Comparison of ENCODE assay signal across 11 mouse cellular contexts in the genomic region with DNA sequence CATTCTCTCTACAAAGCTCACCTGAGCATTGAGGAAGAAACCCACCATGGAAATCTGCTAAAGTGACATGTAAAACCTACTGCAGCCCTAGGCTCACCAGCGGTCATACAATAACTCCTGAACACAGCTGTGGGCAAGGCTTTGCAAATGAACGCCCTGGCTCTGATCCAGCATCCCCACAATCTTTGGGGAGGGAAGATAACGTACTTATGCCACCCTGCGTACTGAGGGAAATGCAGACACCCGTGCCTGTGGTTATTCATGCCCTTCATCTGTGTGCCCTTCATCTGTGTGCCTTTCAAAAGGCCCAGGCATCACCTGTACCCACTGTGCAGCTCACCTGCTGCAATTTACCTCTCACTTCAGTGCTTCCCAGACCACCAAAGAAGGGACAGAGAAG. TPM values are rescaled to one million over a fixed set of nuclear protein-coding genes. Genes with fewer than 3 reads are reported as not detected.
DNase-seq lines count a peak whose midpoint lies in the region; ATAC-seq and TF ChIP-seq lines count a peak whose summit lies in the region.
"Had no signal": no experiment of that assay in that cellular context is flagged by ENCODE, and none has a peak within 500 bp of the region (broad histone marks: within the 10 kb centered on the region; RNA-seq: fewer than 3 reads in every experiment).

No protein-coding gene starts in this region.

- no peak for ATAC-seq in embryonic facial prominence, embryonic 14.5 days (ENCODE audit: low read depth)
- no peak; the same call in 1 of the 2 replicates for ATAC-seq in liver, embryonic 11.5 days (replicated peaks; ENCODE audit: low FRiP score)
- peak; percentile 64 for ATAC-seq in heart, embryonic 15.5 days (replicated peaks; ENCODE audit: insufficient number of reproducible peaks, insufficient read depth, low FRiP score, low read depth)
- peak; percentile 67; the same call in 1 of the 2 replicates for ATAC-seq in liver, embryonic 16.5 days (ENCODE audit: low read depth)
- ATAC-seq: activated CD4-positive, CD25-positive, alpha-beta regulatory T cell, adult 4 months had no signal

- H3K9me3 ChIP-seq in embryonic facial prominence, embryonic 14.5 days (ENCODE audit: control insufficient read depth, low read length): no peaks in the 10 kb centered on the region
- no peaks in the 10 kb centered on the region for H3K9me3 ChIP-seq in embryonic facial prominence, embryonic 10.5 days
- H3K9me3 ChIP-seq in liver, embryonic 11.5 days (ENCODE audit: control insufficient read depth, low read length): no peaks in the 10 kb centered on the region
- H3K9me3 ChIP-seq in heart, embryonic 15.5 days (replicated peaks): no peaks in the 10 kb centered on the region
- H3K9me3 ChIP-seq in liver, embryonic 16.5 days (replicated peaks; ENCODE audit: control insufficient read depth, low read length): no peaks in the 10 kb centered on the region
- H3K9me3 ChIP-seq: limb, embryonic 15.5 days had no signal

- no peaks in the 10 kb centered on the region; the same call in 1 of the 2 replicates for H3K4me1 ChIP-seq in embryonic facial prominence, embryonic 14.5 days (ENCODE audit: control insufficient read depth, insufficient read depth, low read length)
- no peaks in the 10 kb centered on the region for H3K4me1 ChIP-seq in embryonic facial prominence, embryonic 10.5 days
- H3K4me1 ChIP-seq in liver, embryonic 11.5 days (replicated peaks; ENCODE audit: control insufficient read depth, insufficient read depth, low read length): peaks cover 11% of the 10 kb centered on the region
- H3K4me1 ChIP-seq in heart, embryonic 15.5 days (replicated peaks): peaks cover 12% of the 10 kb centered on the region
- H3K4me1 ChIP-seq in liver, embryonic 16.5 days (ENCODE audit: control insufficient read depth, low read depth, low read length): peaks cover 11% of the 10 kb centered on the region

- no peaks in the 10 kb centered on the region for H3K36me3 ChIP-seq in embryonic facial prominence, embryonic 14.5 days (ENCODE audit: control insufficient read depth, insufficient read depth, low read length)
- H3K36me3 ChIP-seq in embryonic facial prominence, embryonic 10.5 days (replicated peaks): no peaks in the 10 kb centered on the region
- H3K36me3 ChIP-seq in liver, embryonic 11.5 days (ENCODE audit: control insufficient read depth, insufficient read depth, low read length): no peaks in the 10 kb centered on the region
- H3K36me3 ChIP-seq in heart, embryonic 15.5 days: no peaks in the 10 kb centered on the region
- no peaks in the 10 kb centered on the region for H3K36me3 ChIP-seq in liver, embryonic 16.5 days (ENCODE audit: control insufficient read depth, insufficient read depth)
- H3K36me3 ChIP-seq: limb, embryonic 15.5 days had no signal

- intact Hi-C loops in left cerebral cortex, adult 2 months (cut with DNase I): no loop called here

- 69% methylated on average over 5 of the region's 5 CpGs for WGBS in embryonic facial prominence, embryonic 14.5 days
- WGBS in embryonic facial prominence, embryonic 10.5 days: 87% methylated on average over 5 of the region's 5 CpGs
- WGBS in liver, embryonic 11.5 days: 71% methylated on average over 5 of the region's 5 CpGs
- 23% methylated on average over 5 of the region's 5 CpGs for WGBS in heart, embryonic 15.5 days
- WGBS in liver, embryonic 16.5 days (ENCODE audit: insufficient replicate concordance): 24% methylated on average over 5 of the region's 5 CpGs

- no peaks in the 10 kb centered on the region for H3K27me3 ChIP-seq in embryonic facial prominence, embryonic 14.5 days (replicated peaks; ENCODE audit: control insufficient read depth, insufficient read depth, low read length)
- no peaks in the 10 kb centered on the region for H3K27me3 ChIP-seq in embryonic facial prominence, embryonic 10.5 days (replicated peaks; ENCODE audit: low read depth, poor library complexity, severe bottlenecking)
- no peaks in the 10 kb centered on the region for H3K27me3 ChIP-seq in liver, embryonic 11.5 days (replicated peaks; ENCODE audit: control insufficient read depth, insufficient read depth, low read length)
- no peaks in the 10 kb centered on the region for H3K27me3 ChIP-seq in heart, embryonic 15.5 days
- H3K27me3 ChIP-seq in liver, embryonic 16.5 days (ENCODE audit: control insufficient read depth, insufficient read depth, low read depth, low read length): no peaks in the 10 kb centered on the region
- H3K27me3 ChIP-seq: limb, embryonic 15.5 days had no signal

- TF ChIP-seq CTCF in left cerebral cortex, adult 2 months (IDR thresholded peaks at IDR 0.05): no peak

- DNase-seq in embryonic facial prominence, embryonic 14.5 days (ENCODE audit: low spot score): peak; percentile 11
- DNase-seq in embryonic facial prominence, embryonic 10.5 days (ENCODE audit: low spot score): no peak
- DNase-seq in liver: peak; percentile 11
- no peak for DNase-seq in liver, embryonic 11.5 days (ENCODE audit: low spot score)
- DNase-seq in left cerebral cortex, adult 2 months (ENCODE audit: extremely low spot score in 1 of 2, low spot score in 2 of 2): no peak
- DNase-seq in embryo, embryonic 11 days: no peak

- H3K9ac ChIP-seq in embryonic facial prominence, embryonic 14.5 days (ENCODE audit: low read depth, low read length): no peak overlapping the region
- no peak overlapping the region for H3K9ac ChIP-seq in liver, embryonic 11.5 days (ENCODE audit: low read depth, low read length)
- no peak overlapping the region for H3K9ac ChIP-seq in heart, embryonic 15.5 days
- H3K9ac ChIP-seq in liver, embryonic 16.5 days (ENCODE audit: low read depth, low read length): no peak overlapping the region
- H3K9ac ChIP-seq: limb, embryonic 15.5 days had no signal

- no peak overlapping the region for H3K4me3 ChIP-seq in embryonic facial prominence, embryonic 14.5 days (ENCODE audit: low read depth, low read length)
- H3K4me3 ChIP-seq in embryonic facial prominence, embryonic 10.5 days: no peak overlapping the region
- H3K4me3 ChIP-seq in liver, embryonic 11.5 days (ENCODE audit: low read depth, low read length): no peak overlapping the region
- H3K4me3 ChIP-seq in heart, embryonic 15.5 days: no peak overlapping the region
- H3K4me3 ChIP-seq in liver, embryonic 16.5 days (ENCODE audit: low read depth, low read length): no peak overlapping the region
- no peak overlapping the region for H3K4me3 ChIP-seq in left cerebral cortex, adult 2 months
- H3K4me3 ChIP-seq: limb, embryonic 15.5 days had no signal

- no peak overlapping the region for H3K27ac ChIP-seq in embryonic facial prominence, embryonic 14.5 days (replicated peaks; ENCODE audit: low read depth, low read length)
- no peak overlapping the region for H3K27ac ChIP-seq in embryonic facial prominence, embryonic 10.5 days (replicated peaks)
- no peak overlapping the region for H3K27ac ChIP-seq in liver, embryonic 11.5 days (ENCODE audit: low read depth, low read length)
- H3K27ac ChIP-seq in heart, embryonic 15.5 days: peak overlapping the region; percentile 10
- H3K27ac ChIP-seq in liver, embryonic 16.5 days (ENCODE audit: low read length): 0 out of 2 replicates have a peak overlapping the region, but pooled peaks have one; percentile 27
- H3K27ac ChIP-seq in left cerebral cortex, adult 2 months: no peak overlapping the region
- H3K27ac ChIP-seq: hindbrain, embryonic 14.5 days; limb, embryonic 15.5 days had no signal

- H3K4me2 ChIP-seq in embryonic facial prominence, embryonic 14.5 days (ENCODE audit: low read depth, low read length): no peak overlapping the region
- H3K4me2 ChIP-seq in liver, embryonic 11.5 days: no peak overlapping the region
- no peak overlapping the region for H3K4me2 ChIP-seq in heart, embryonic 15.5 days
- no peak overlapping the region for H3K4me2 ChIP-seq in liver, embryonic 16.5 days (ENCODE audit: low read depth, low read length)
- H3K4me2 ChIP-seq: hindbrain, embryonic 14.5 days; limb, embryonic 15.5 days had no signal

RNA-seq across cellular contexts. Expression of a gene that starts 41.2 kb away (rescaled TPM):
- 4.9 and 6.3 TPM in 2 replicates for polyA plus RNA-seq in embryonic facial prominence, embryonic 14.5 days (2014; fragmentation: Nextera tagmentation; extraction: Ambion mirVana)
- 8.9 and 11.3 TPM in 2 replicates for polyA plus RNA-seq in embryonic facial prominence, embryonic 10.5 days (2016; fragmentation: Nextera tagmentation; extraction: Ambion mirVana)
- 11.6 and 13.0 TPM in 2 replicates for polyA plus RNA-seq in liver, embryonic 11.5 days (2014; fragmentation: Nextera tagmentation; extraction: Ambion mirVana)
- polyA plus RNA-seq in heart, embryonic 15.5 days (2015; fragmentation: Nextera tagmentation; extraction: Ambion mirVana): 9.9 and 10.7 TPM in 2 replicates
- polyA plus RNA-seq in liver, embryonic 16.5 days (2015; fragmentation: Nextera tagmentation; extraction: Ambion mirVana): 4.5 and 5.9 TPM in 2 replicates
- 10 to 100 TPM; 21.7 to 22.7 TPM for total RNA-seq in left cerebral cortex, adult 2 months (2021)

Comparison
In these comparisons a context has a peak if more than half of its experiments do, and no peak if none do; other contexts are left out.
1. ATAC-seq: peak in heart, embryonic 15.5 days (single experiment) and liver, embryonic 16.5 days (single experiment); none in embryonic facial prominence, embryonic 14.5 days (single experiment) and liver, embryonic 11.5 days (single experiment).
2. DNase-seq: peak in embryonic facial prominence, embryonic 14.5 days (single experiment) and liver (single experiment); none in embryonic facial prominence, embryonic 10.5 days (single experiment), liver, embryonic 11.5 days (single experiment), left cerebral cortex, adult 2 months (0 of 2) and embryo, embryonic 11 days (single experiment).
3. H3K27ac ChIP-seq: peak in heart, embryonic 15.5 days (single experiment) and liver, embryonic 16.5 days (single experiment); none in embryonic facial prominence, embryonic 14.5 days (single experiment), embryonic facial prominence, embryonic 10.5 days (single experiment), liver, embryonic 11.5 days (single experiment) and left cerebral cortex, adult 2 months (single experiment).